Mouse (Mus musculus): ENCODE data around the gene Inafm2. TPM values are rescaled to one million over a fixed set of nuclear protein-coding genes. Genes with fewer than 3 reads are reported as not detected.

Gene Inafm2
- total RNA-seq, 2 experiments from 2014 or later: 3.6 to 4.9 TPM

DNA sequence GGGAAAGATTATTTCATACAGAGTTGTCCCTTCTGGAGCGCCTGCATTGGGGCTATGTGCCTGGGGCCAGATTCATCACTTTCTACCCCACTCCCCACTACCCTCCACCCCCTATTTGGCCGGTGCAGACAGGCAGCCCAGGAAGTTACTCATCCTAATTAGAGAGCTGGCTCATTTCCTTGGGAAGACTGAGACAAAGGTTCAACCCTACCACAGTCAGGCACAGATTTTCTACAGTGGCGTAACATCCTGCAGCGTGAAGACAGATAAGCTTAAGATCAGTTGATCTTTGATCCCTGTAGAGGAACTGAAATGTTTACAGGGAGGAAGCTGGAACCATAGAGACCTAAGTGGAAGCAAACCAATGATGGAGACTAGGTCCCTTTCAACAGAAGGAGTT is 36.7 kb downstream of the Inafm2 start:
- DNase-seq: no peak

DNA sequence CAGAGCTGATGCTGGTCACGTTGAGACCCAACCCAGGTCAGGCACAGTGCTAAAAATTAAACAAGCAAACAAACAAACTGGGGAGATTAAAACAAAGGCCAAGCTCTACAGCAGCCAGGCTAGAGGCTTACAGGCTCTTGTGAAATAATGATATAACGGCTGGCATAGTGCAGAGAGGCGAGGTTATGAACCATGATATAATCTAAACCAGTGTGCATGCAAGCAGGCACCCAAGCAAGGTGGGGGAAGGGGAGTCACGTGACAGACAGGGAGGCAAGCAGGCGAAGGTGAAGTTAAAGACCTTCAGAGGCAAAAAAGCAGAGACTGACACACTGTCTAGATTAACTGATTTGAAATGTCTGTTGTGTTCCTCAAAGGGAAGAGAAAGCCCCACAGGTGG is 37.5 kb downstream of the Inafm2 start:
- no peak for DNase-seq

DNA sequence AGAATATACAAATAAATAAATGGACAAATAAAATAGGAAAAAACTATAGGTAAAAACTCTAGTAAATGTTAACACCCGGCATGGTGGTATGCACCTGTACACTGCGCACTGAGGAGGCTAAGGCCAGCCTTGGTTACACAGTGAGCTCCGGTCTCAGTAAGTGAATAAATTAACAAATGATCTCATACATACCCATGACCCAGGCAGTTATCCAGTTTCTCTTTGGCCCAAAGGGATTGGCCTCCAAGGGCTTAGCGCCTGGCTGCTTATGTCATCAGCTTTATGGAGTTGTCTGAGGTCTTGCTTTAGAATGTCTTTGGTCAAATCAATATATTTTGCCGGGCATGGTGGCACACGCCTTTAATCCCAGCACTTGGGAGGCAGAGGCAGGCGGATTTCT is 38.1 kb downstream of the Inafm2 start:
- no peak for DNase-seq

DNA sequence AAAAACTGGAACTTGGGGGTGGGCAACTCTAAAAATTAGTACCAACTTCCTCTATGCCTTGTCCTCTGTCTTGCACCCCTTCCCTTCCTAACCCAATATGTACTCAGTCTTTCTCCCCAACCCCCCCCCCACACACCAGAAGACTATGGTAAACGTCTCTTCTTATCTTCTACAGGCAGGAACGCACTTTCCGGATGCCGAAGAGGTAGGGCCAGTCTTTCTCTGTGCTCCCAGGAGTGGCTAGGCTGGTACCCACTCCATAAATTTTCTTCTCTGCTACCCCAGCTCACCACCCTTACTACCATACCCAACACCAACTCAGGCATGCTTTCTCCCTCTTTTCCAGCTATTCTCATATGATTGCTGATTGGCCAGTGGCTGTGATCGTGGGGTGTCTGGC is 41.0 kb downstream of the Inafm2 start:
- DNase-seq: no peak

DNA sequence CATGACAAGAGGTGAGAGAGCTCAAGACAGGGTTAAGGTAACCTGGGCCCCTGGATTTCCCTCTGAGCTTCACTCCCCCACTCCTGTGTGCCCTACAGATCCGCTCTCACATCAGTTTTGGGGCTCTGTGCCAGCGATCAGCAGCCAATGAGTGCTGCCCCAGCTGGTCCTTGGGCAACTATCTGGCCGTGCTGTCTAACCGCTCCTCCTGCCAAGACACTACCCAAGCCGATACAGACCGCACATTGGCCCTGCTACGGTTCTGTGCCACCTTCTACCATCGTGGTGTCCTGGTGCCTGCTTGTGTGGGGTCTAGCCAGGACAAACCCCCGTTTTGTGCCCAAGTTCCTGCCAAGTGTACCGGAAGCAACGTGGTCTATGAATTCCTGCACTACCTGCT is 43.9 kb downstream of the Inafm2 start:
- DNase-seq: peak; percentile 70

DNA sequence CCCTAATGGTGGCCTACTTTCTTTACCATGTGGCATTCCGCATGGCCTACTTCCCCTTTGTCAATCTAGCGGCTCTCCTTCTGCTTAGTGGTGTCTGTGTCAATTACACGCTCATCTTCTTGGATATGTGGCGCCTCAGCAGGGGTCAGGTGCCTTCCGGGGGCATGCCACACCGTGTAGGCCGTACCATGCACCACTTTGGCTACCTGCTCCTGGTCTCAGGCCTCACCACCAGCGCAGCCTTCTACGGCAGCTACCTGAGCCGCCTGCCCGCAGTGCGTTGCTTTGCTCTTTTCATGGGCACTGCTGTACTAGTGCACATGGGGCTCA is 44.6 kb downstream of the Inafm2 start:
- no peak for DNase-seq

DNA sequence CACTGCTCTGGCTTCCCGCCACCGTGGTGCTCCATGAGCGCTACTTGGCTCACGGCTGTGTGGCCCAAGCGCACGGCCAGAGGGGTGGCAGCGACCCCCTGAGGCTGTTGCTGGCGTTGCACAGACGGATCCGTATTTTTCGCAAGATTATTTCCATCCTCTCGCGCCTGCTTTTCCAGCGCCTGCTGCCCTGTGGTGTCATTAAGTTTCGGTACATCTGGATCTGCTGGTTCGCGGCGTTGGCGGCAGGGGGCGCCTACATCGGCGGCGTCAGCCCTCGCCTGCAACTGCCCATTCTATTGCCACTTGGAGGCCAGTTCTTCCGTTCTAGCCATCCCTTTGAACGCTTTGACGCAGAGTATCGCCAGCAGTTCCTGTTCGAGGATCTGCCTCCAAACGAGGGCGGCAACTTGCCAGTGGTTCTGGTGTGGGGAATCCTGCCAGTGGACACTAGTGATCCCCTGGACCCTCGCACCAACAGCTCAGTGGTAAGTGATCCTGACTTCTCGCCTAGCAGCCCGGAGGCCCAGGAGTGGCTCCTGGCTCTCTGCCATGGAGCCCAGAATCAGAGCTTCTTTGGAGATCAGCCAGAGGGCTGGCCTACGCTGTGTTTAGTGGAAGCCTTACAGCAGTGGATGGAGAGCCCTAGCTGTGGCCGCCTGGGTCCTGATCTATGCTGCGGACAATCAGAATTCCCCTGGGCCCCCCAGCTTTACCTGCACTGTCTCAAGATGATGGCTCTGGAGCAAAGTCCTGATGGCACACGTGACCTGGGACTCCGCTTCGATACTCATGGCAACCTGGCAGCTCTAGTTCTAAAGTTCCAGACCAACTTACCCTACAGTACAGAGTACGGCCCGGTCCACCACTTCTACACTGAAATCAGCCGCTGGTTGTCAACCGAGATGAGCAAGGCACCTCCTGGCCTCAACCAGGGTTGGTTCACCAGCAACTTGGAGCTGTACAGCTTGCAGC is 45.3 kb downstream of the Inafm2 start:
- DNase-seq: peak; percentile 63

DNA sequence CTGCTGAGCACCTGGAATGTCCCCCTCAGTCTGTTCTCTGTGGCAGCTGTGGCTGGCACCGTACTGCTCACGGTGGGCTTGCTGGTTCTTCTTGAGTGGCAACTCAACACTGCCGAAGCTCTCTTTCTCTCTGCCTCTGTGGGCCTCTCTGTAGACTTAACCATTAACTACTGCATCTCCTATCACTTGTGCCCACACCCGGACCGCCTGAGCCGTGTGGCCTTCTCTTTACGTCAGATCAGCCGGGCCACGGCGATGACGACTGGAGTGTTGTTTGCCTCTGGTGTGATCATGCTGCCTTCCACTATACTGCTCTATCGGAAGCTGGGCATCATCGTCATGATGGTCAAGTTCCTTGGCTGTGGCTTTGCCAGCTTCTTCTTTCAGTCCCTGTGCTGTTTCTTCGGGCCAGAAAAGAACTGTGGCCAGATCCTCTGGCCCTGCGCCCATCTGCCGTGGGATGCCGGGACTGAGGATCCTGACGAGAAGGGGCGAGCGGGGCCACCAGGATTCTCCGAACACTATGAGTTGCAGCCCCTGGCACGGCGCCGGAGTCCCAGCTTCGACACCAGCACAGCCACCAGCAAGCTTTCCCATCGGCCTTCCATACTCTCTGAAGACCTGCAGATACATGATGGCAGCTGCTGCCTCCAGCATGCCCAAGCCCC is 46.2 kb downstream of the Inafm2 start:
- no peak for DNase-seq

DNA sequence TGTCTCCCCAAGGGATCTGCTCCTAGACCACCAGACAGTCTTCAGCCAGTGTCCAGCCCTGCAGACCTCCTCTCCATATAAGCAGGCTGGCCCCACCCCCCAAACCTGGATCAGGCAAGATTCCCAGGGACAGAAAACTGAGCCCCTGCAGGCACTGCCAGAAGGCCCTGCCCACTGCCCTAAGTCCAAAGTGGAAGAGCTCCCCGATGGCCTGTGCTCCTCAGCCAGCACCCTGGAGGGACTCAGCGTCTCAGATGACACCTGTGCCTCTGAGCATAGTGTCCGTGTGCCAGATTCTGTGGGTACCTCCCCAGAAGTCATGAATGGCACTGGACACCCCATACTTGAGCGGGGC is 46.7 kb downstream of the Inafm2 start:
- peak; percentile 61 for DNase-seq

DNA sequence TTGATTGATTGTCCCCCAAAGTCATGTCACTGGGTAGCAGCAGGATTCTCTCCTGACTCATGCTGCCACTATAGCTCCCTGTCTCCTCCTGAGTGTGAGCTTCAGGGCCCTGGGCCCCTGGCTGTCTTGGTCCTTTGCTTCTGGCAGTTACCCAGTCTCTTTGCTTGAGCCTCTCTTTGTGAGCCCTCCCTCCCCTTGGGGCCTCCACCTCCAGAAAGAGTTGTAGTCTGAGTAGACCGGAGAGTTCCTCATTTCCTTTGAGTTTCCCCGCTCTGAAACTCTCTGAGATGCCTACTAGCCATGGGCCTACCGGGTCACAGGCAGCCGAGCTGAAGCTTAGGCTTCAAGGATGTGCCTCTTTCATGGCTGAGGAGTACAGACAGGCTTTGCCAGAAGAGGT is 48.1 kb downstream of the Inafm2 start:
- DNase-seq: no peak

Other genes starting within 250 kb of the Inafm2 start
- 1 to 10 TPM; 3.4 to 4.7 TPM for gene Bmf, start 196.1 kb upstream of the Inafm2 start, total RNA-seq (2021)
- 1 to 10 TPM; 1.0 to 1.2 TPM for gene Bub1b, start 147.5 kb upstream of the Inafm2 start, total RNA-seq (2021)
- gene Pak6, start 82.5 kb upstream of the Inafm2 start, total RNA-seq (2021): under 1 TPM in 1 of 2 experiments, not detected in 1; 0.64 TPM
- not detected for gene Ankrd63, start 41.8 kb upstream of the Inafm2 start, total RNA-seq (2021)
- under 1 TPM; 0.15 to 0.16 TPM for gene Plcb2, start 17.3 kb upstream of the Inafm2 start, total RNA-seq (2021)
- 10 to 100 TPM; 11.8 to 13.0 TPM for gene Ccdc9b, start 16.9 kb downstream of the Inafm2 start, total RNA-seq (2021)
- gene Phgr1, start 27.0 kb downstream of the Inafm2 start, total RNA-seq (2021): not detected
- gene Disp2, start 34.0 kb downstream of the Inafm2 start, total RNA-seq (2021): not detected
- 1 to 10 TPM in 1 of 2 experiments, under 1 TPM in 1; 0.92 to 1.3 TPM for gene Knstrn, start 68.2 kb downstream of the Inafm2 start, total RNA-seq (2021)
- gene Ivd, start 116.2 kb downstream of the Inafm2 start, total RNA-seq (2021): 100 to 1,000 TPM; 121 to 136 TPM
- gene Bahd1, start 154.6 kb downstream of the Inafm2 start, total RNA-seq (2021): 1 to 10 TPM; 4.2 TPM
- 1 to 10 TPM; 2.8 TPM for gene Chst14, start 180.7 kb downstream of the Inafm2 start, total RNA-seq (2021)

Measured in gastrocnemius, postnatal 25 days (tissue).